Mouse (Mus musculus) liver, embryonic 16.5 days (tissue): ENCODE results near the gene Mettl1. TPM values are rescaled to one million over a fixed set of nuclear protein-coding genes. Genes with fewer than 3 reads are reported as not detected.

Experiments used
- ATAC-seq: fragments of 200-750 bp; cut with Nextera tagmentation; 2 replicates; pipeline ENCODE4 v1.8.0; 2017; ENCODE audit warnings: low read depth, mild to moderate bottlenecking, moderate number of reproducible peaks, moderate library complexity
- H3K27ac ChIP-seq: fragments of 300-500 bp; sonication (generic); 2 replicates; pipeline ENCODE4 v1.5.1; 2014; ENCODE audit warnings: mild to moderate bottlenecking, low read length
- H3K27me3 ChIP-seq: fragments of 300-500 bp; sonication (generic); 2 replicates; pipeline ENCODE4 v1.6.1; 2014; ENCODE audit warnings: low read depth, low read length, mixed read lengths; ENCODE audit not compliant: control insufficient read depth, insufficient read depth
- H3K36me3 ChIP-seq: fragments of 300-500 bp; sonication (generic); 2 replicates; pipeline ENCODE4 v1.6.1; 2014; ENCODE audit warnings: mild to moderate bottlenecking; ENCODE audit not compliant: control insufficient read depth, insufficient read depth
- H3K4me1 ChIP-seq: fragments of 300-500 bp; sonication (generic); 2 replicates; pipeline ENCODE4 v1.6.1; 2014; ENCODE audit warnings: low read depth, low read length, mixed read lengths; ENCODE audit not compliant: control insufficient read depth
- H3K4me2 ChIP-seq: fragments of 300-500 bp; sonication (generic); 2 replicates; pipeline ENCODE4 v1.6.1; 2014; ENCODE audit warnings: low read depth, low read length, mixed read lengths
- H3K4me3 ChIP-seq: fragments of 300-500 bp; sonication (generic); 2 replicates; pipeline ENCODE4 v1.5.1; 2014; ENCODE audit warnings: low read depth, mild to moderate bottlenecking, low read length
- H3K9ac ChIP-seq: fragments of 300-500 bp; sonication (generic); 2 replicates; pipeline ENCODE4 v1.6.1; 2014; ENCODE audit warnings: low read depth, low read length
- H3K9me3 ChIP-seq: fragments of 300-500 bp; sonication (generic); replicated peaks from 2 replicates; pipeline ENCODE4 v1.6.1; 2016; ENCODE audit warnings: low read length; ENCODE audit not compliant: control insufficient read depth
- WGBS: fragments of 180-500 bp; shearing (Covaris S2); extraction: QIAGEN DNeasy Blood & Tissue Kit; methylation state at CpG from one replicate; pipeline ENCODE4 v1.1.7; 2014; ENCODE audit not compliant: insufficient replicate concordance; 5-methylcytosine and 5-hydroxymethylcytosine counted together
- microRNA counts: library from miRNA; unstranded; fragments of <30 nt; microRNA quantifications from one replicate; lab custom pipeline; 2016
- microRNA-seq: library from miRNA; unstranded; fragments of <30 nt; microRNA quantifications from one replicate; pipeline ENCODE4, GENCODE M21; 2016
- polyA plus RNA-seq: library from polyadenylated mRNA; unstranded; fragments of >200 nt; fragmentation: Nextera tagmentation; extraction: Ambion mirVana; gene quantifications from 2 replicates; pipeline ENCODE4 v1.2.1, GENCODE M21; 2015

Gene Mettl1
- polyA plus RNA-seq, 1 experiment from 2014 or later = 13.5 TPM

GRCm38 (mm10) chr10:127085052-127085451 lies 43.8 kb downstream of the Mettl1 start:
- H3K4me3 ChIP-seq = no peak overlapping the region
- ATAC-seq = no peak
- H3K9ac ChIP-seq = no peak overlapping the region
- H3K27me3 ChIP-seq = peaks cover 15% of the 10 kb centered on the region
- WGBS = 80% methylated on average over 9 of the region's 9 CpGs
- no peak overlapping the region for H3K27ac ChIP-seq
- H3K36me3 ChIP-seq = no peaks in the 10 kb centered on the region
- peaks cover 4% of the 10 kb centered on the region; the same call in 1 of the 2 replicates for H3K4me1 ChIP-seq
- no peaks in the 10 kb centered on the region for H3K9me3 ChIP-seq
- H3K4me2 ChIP-seq = no peak overlapping the region

DNA sequence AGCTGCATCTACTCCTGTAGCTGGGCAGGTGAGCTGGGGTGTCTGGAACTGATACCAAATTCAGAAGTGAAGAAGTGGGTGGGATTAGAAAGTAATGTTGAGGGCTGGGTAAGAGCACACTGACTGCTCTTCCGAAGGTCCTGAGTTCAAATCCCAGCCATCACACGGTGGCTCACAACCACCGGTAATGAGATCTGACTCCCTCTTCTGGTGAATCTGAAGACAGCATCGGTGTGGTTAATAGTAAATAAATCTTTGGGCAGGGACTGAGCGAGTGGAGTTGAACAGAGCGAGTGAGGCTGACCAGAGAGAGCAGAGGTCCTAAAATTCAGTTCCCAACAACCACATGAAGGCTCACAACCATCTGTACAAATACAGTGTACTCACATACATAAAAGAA lies 44.4 kb downstream of the Mettl1 start:
- ATAC-seq = no peak
- peaks cover 4% of the 10 kb centered on the region; the same call in 1 of the 2 replicates for H3K4me1 ChIP-seq
- H3K4me2 ChIP-seq = no peak overlapping the region
- no peaks in the 10 kb centered on the region for H3K36me3 ChIP-seq
- H3K27ac ChIP-seq = no peak overlapping the region
- no peaks in the 10 kb centered on the region for H3K9me3 ChIP-seq
- 67% methylated on average over 6 of the region's 6 CpGs for WGBS
- peaks cover 11% of the 10 kb centered on the region for H3K27me3 ChIP-seq
- H3K4me3 ChIP-seq = no peak overlapping the region
- no peak overlapping the region for H3K9ac ChIP-seq

- Histone ChIP-seq H3K27ac (no peak overlapping the region), H3K9me3 (no peaks in the 10 kb centered on the region), H3K4me2 (no peak overlapping the region; the same call in 1 of the 2 replicates), H3K36me3 (peaks cover 3% of the 10 kb centered on the region), H3K27me3 (peaks cover 14% of the 10 kb centered on the region), H3K4me1 (peaks cover 11% of the 10 kb centered on the region), H3K4me3 (no peak overlapping the region), H3K9ac (no peak overlapping the region)
- no peak for ATAC-seq
- 57% methylated on average over 57 of the region's 57 CpGs for WGBS
Observed at GRCm38 (mm10) chr10:127090560-127091411, 49.6 kb downstream of the Mettl1 start.

GRCm38 (mm10) chr10:127091507-127092396 lies 50.5 kb downstream of the Mettl1 start:
- peaks cover 14% of the 10 kb centered on the region for H3K27me3 ChIP-seq
- no peak overlapping the region for H3K9ac ChIP-seq
- no peak for ATAC-seq
- no peak overlapping the region for H3K4me3 ChIP-seq
- H3K4me2 ChIP-seq = no peak overlapping the region
- no peak overlapping the region for H3K27ac ChIP-seq
- peaks cover 11% of the 10 kb centered on the region for H3K4me1 ChIP-seq
- no peaks in the 10 kb centered on the region for H3K9me3 ChIP-seq
- WGBS = 69% methylated on average over 51 of the region's 51 CpGs
- H3K36me3 ChIP-seq = peaks cover 7% of the 10 kb centered on the region

DNA sequence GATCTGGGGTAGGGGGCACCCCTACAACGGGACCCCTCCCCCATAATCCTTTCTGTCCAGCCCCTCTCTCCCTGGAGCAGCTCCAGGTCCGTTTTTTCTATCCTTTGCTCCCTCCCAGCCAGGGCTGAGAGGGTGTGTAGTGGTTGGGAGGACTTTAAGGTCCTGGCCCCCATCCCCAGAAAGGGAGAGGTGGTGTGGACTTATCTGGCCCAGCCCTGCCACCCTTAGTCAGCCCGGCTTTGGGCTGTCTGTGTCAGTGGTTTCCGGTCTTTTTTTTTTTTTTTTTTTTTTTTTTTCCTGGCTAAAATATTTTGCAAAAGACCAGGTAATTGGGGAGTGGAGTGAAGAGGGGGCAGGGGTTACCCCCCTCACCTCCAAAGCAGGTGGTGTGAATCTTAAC lies 51.5 kb downstream of the Mettl1 start:
- H3K9ac ChIP-seq = no peak overlapping the region
- ATAC-seq = no peak
- peaks cover 14% of the 10 kb centered on the region for H3K27me3 ChIP-seq
- no peak overlapping the region for H3K27ac ChIP-seq
- no peak overlapping the region for H3K4me3 ChIP-seq
- no peak overlapping the region for H3K4me2 ChIP-seq
- 26% methylated on average over 4 of the region's 4 CpGs for WGBS
- H3K9me3 ChIP-seq = no peaks in the 10 kb centered on the region
- peaks cover 11% of the 10 kb centered on the region for H3K4me1 ChIP-seq
- peaks cover 7% of the 10 kb centered on the region for H3K36me3 ChIP-seq

DNA sequence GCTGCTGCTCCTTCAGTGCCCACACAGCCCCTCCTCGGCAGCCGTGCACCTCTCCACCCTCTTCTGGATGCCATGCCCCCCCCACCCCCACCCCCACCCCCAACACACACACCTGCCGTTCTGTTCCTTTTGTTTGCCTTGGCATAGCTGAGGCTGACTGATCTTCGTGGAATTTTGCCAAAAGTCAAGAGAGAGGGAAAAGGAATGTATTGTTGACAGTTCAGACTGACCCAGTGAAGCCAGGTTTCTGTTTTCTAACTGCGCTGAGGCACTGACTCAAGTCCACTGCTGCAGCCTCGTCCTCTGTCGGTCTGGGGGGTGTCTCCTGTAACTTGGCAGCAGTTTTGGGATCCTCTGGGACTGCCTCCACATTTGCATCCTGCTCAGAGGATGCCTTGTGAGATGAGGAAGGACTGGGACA lies 53.2 kb downstream of the Mettl1 start:
- Histone ChIP-seq H3K4me1 (peaks cover 11% of the 10 kb centered on the region), H3K4me2 (no peak overlapping the region), H3K9me3 (no peaks in the 10 kb centered on the region), H3K27me3 (peaks cover 14% of the 10 kb centered on the region), H3K9ac (no peak overlapping the region), H3K27ac (no peak overlapping the region), H3K4me3 (no peak overlapping the region), H3K36me3 (peaks cover 17% of the 10 kb centered on the region)
- WGBS = 58% methylated on average over 7 of the region's 7 CpGs
- ATAC-seq = no peak

MicroRNAs encoded within 50 kb of the gene (microRNA counts, 519-probe panel; counts per million panel counts)
- microRNA mmu-miR-26a (lab: Ali Mortazavi, UCI) (2,274 counts per million, percentile 45 among the panel's probes with 10 or more counts), microRNA mmu-miR-546 (lab: Ali Mortazavi, UCI) (60.7 counts per million)

Small RNA genes within 50 kb of the gene (microRNA-seq; reads per million reads assigned to microRNA genes)
- 56.6 reads per million, percentile 49 among the genes with 10 or more reads in this experiment for gene Mir26a-2
- gene Mir546 = not detected

Other genes with a start within 250 kb of the Mettl1 start
- 5.5 and 6.0 TPM in 2 replicates for gene Atp23, start 140.1 kb upstream of the Mettl1 start, polyA plus RNA-seq
- gene Ctdsp2, start 62.7 kb upstream of the Mettl1 start, polyA plus RNA-seq = 11.1 and 12.2 TPM in 2 replicates
- 0.09 TPM in 1 of 2 replicates, not detected in the other for gene Avil, start 40.7 kb upstream of the Mettl1 start, polyA plus RNA-seq
- gene Tsfm, start 10.6 kb upstream of the Mettl1 start, polyA plus RNA-seq = 37.1 and 40.1 TPM in 2 replicates
- 0.09 and 0.21 TPM in 2 replicates for gene Eef1akmt3, start 99 bp downstream of the Mettl1 start, polyA plus RNA-seq
- gene Cyp27b1, start 6.8 kb downstream of the Mettl1 start, polyA plus RNA-seq = 0.04 TPM in 1 of 2 replicates, not detected in the other
- gene March9, start 18.8 kb downstream of the Mettl1 start, polyA plus RNA-seq = not detected in 2 replicates
- gene Cdk4, start 22.1 kb downstream of the Mettl1 start, polyA plus RNA-seq = 293 and 317 TPM in 2 replicates
- gene Tspan31, start 28.9 kb downstream of the Mettl1 start, polyA plus RNA-seq = 87.4 and 96.7 TPM in 2 replicates
- gene Agap2, start 33.9 kb downstream of the Mettl1 start, polyA plus RNA-seq = 0.71 and 1.2 TPM in 2 replicates
- 58.9 and 65.6 TPM in 2 replicates for gene Os9, start 79.7 kb downstream of the Mettl1 start, polyA plus RNA-seq
- gene B4galnt1, start 123.8 kb downstream of the Mettl1 start, polyA plus RNA-seq = 18.7 and 24.3 TPM in 2 replicates
- gene Slc26a10, start 139.2 kb downstream of the Mettl1 start, polyA plus RNA-seq = 2.2 and 2.7 TPM in 2 replicates
- 4.8 and 5.7 TPM in 2 replicates for gene Arhgef25, start 148.7 kb downstream of the Mettl1 start, polyA plus RNA-seq
- 13.4 and 14.8 TPM in 2 replicates for gene Dtx3, start 154.3 kb downstream of the Mettl1 start, polyA plus RNA-seq
- 39.1 and 40.1 TPM in 2 replicates for gene Pip4k2c, start 170.2 kb downstream of the Mettl1 start, polyA plus RNA-seq
- 0.09 and 0.11 TPM in 2 replicates for gene Kif5a, start 221.9 kb downstream of the Mettl1 start, polyA plus RNA-seq
- 65.9 TPM in 2 replicates for gene Dctn2, start 225.0 kb downstream of the Mettl1 start, polyA plus RNA-seq
- 5.7 and 6.5 TPM in 2 replicates for gene Mbd6, start 247.6 kb downstream of the Mettl1 start, polyA plus RNA-seq